Mouse (Mus musculus) lung, postnatal 0 days (tissue): Measurements from ENCODE around the gene Ptprb. TPM values are rescaled to one million over a fixed set of nuclear protein-coding genes. Genes with fewer than 3 reads are reported as not detected.

ENCODE experiments used
- ATAC-seq: fragments of 200-750 bp; cut with Nextera tagmentation; 2 replicates; pipeline ENCODE4 v1.8.0; 2017; ENCODE audit warnings: moderate library complexity
- DNase-seq: peaks from one replicate; pipeline ENCODE4 v3.0.0-alpha.2; 2016; ENCODE audit warnings: low spot score
- H3K27ac ChIP-seq: fragments of 300-500 bp; sonication (generic); 2 replicates; pipeline ENCODE4 v1.5.1; 2014; ENCODE audit warnings: antibody characterized with exemption, mild to moderate bottlenecking, low read length, mixed read lengths
- H3K27me3 ChIP-seq: fragments of 300-500 bp; sonication (generic); replicated peaks from 2 replicates; pipeline ENCODE4 v1.6.1; 2014; ENCODE audit warnings: low read length, mixed read lengths; ENCODE audit not compliant: insufficient read depth
- H3K36me3 ChIP-seq: fragments of 300-500 bp; sonication (generic); 2 replicates; pipeline ENCODE4 v1.6.1; 2014; ENCODE audit warnings: low read length, mixed read lengths; ENCODE audit not compliant: insufficient read depth
- H3K4me1 ChIP-seq: fragments of 300-500 bp; sonication (generic); 2 replicates; pipeline ENCODE4 v1.6.1; 2014; ENCODE audit warnings: antibody characterized with exemption, low read depth, low read length, mixed read lengths; ENCODE audit not compliant: insufficient read depth
- H3K4me2 ChIP-seq: fragments of 300-500 bp; sonication (generic); replicated peaks from 2 replicates; pipeline ENCODE4 v1.6.1; 2014; ENCODE audit warnings: low read depth, mild to moderate bottlenecking, low read length, moderate library complexity, mixed read lengths
- H3K4me3 ChIP-seq: fragments of 300-500 bp; sonication (generic); 2 replicates; pipeline ENCODE4 v1.5.1; 2014; ENCODE audit warnings: low read depth, low read length
- H3K9ac ChIP-seq: fragments of 300-500 bp; sonication (generic); replicated peaks from 2 replicates; pipeline ENCODE4 v1.6.1; 2014; ENCODE audit warnings: low read depth, mild to moderate bottlenecking
- H3K9me3 ChIP-seq: fragments of 300-500 bp; sonication (generic); 2 replicates; pipeline ENCODE4 v1.6.1; 2016; ENCODE audit warnings: low read length, mixed read lengths
- CTCF ChIP-seq: IDR thresholded peaks from 2 replicates; pipeline ENCODE4 v1.5.1; 2016; ENCODE audit warnings: antibody characterized with exemption, mild to moderate bottlenecking
- EP300 ChIP-seq: IDR thresholded peaks from 2 replicates; pipeline ENCODE4 v1.6.1; 2016; ENCODE audit warnings: antibody characterized with exemption, mild to moderate bottlenecking, control low read depth
- WGBS: fragments of 180-500 bp; shearing (Covaris S2); extraction: QIAGEN DNeasy Blood & Tissue Kit; methylation state at CpG from one replicate; pipeline ENCODE4 v1.1.7; 2014; 5-methylcytosine and 5-hydroxymethylcytosine counted together
- polyA plus RNA-seq: library from polyadenylated mRNA; unstranded; fragments of >200 nt; fragmentation: Nextera tagmentation; extraction: Ambion mirVana; gene quantifications from 2 replicates; pipeline ENCODE4 v1.2.1, GENCODE M21; 2015

The Ptprb gene
- polyA plus RNA-seq, 1 experiment from 2014 or later = 25.0 TPM

- H3K36me3 ChIP-seq = no peaks in the 10 kb centered on the region
- no peaks in the 10 kb centered on the region for H3K4me1 ChIP-seq
- no peaks in the 10 kb centered on the region for H3K27me3 ChIP-seq
- TF ChIP-seq EP300 (no peak), CTCF (no peak)
- H3K27ac ChIP-seq = no peak overlapping the region
- H3K4me3 ChIP-seq = no peak overlapping the region
- no peaks in the 10 kb centered on the region for H3K9me3 ChIP-seq
- WGBS = 71% methylated on average over 4 of the region's 4 CpGs
- ATAC-seq (no peak), DNase-seq (no peak)
- no peak overlapping the region for H3K4me2 ChIP-seq
- no peak overlapping the region for H3K9ac ChIP-seq
Observed at GRCm38 (mm10) chr10:116259298-116259697, 16.0 kb upstream of the Ptprb start.

DNA sequence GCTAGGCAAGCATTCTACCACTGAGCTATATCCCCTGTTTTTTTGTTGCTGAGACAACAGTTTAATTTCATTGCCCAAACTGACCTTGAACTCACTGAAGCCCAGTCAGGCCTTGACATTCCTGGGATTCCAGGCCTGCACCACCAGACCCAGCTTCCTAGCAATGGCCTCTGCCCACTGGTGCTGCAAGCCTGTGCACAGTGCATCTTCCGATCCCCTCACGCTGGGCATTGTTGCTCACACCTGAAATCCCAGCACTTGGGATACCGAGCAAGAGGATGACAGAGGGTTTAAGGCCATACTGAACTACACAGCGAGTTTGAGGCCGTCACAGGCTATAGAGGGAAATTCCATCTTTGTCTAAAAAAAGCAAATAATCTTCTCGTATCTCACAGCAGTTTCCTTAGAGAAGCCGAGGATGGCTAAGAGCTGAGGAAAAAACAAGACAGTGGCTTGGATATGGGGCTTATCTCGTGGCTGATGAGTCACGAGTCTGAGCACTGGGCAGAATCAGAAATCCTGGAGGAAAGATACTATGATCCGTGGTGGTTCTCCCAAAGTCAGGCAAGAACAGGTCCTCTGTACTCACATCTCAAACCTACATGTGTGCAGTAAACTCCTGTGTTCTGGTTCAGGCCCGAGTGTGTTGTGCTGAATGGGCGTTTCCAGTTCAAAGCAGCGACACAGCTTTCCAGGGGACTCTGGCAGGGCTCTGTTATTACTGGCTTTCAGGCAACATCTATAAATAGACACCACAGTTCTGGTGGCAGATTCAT, 14.5 kb upstream of the Ptprb start:
- 39% methylated on average over 13 of the region's 13 CpGs for WGBS
- H3K4me2 ChIP-seq = no peak overlapping the region
- DNase-seq = peak; percentile 35
- no peak overlapping the region for H3K27ac ChIP-seq
- H3K4me1 ChIP-seq = no peaks in the 10 kb centered on the region
- no peak overlapping the region for H3K9ac ChIP-seq
- H3K4me3 ChIP-seq = no peak overlapping the region
- no peaks in the 10 kb centered on the region for H3K27me3 ChIP-seq
- TF ChIP-seq EP300 (no peak), CTCF (no peak)
- ATAC-seq = no peak
- no peaks in the 10 kb centered on the region for H3K36me3 ChIP-seq
- H3K9me3 ChIP-seq = no peaks in the 10 kb centered on the region

GRCm38 (mm10) chr10:116261559-116261958, 13.8 kb upstream of the Ptprb start:
- H3K36me3 ChIP-seq = no peaks in the 10 kb centered on the region
- no peaks in the 10 kb centered on the region for H3K27me3 ChIP-seq
- H3K4me1 ChIP-seq = no peaks in the 10 kb centered on the region
- no peaks in the 10 kb centered on the region for H3K9me3 ChIP-seq
- no peak overlapping the region for H3K27ac ChIP-seq
- H3K4me3 ChIP-seq = no peak overlapping the region
- ATAC-seq (no peak), DNase-seq (no peak)
- 57% methylated on average over 5 of the region's 5 CpGs for WGBS
- H3K9ac ChIP-seq = no peak overlapping the region
- TF ChIP-seq EP300 = no peak
- TF ChIP-seq CTCF = no peak
- no peak overlapping the region for H3K4me2 ChIP-seq

DNA sequence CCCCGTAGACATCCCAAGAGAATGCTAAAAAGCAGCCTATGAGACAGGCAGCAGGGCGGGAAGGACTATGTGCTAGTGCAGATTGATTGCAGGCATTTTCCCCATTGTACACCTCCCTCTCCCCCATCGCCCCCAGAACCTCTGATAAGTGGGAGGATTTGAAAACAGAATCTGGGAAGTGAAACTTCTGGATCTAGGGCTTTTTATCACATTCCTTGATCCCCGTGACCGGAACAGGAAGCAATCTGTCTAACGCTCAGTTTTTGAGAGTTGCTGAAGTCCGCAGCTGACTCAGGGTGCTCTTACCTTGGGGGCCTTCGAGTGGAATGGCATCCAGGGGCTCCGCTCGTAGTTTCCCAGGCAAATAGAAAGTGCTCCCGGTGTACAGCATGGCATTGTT, 10.8 kb upstream of the Ptprb start:
- no peaks in the 10 kb centered on the region for H3K27me3 ChIP-seq
- H3K9ac ChIP-seq = no peak overlapping the region
- no peak overlapping the region for H3K4me3 ChIP-seq
- WGBS = 31% methylated on average over 11 of the region's 11 CpGs
- H3K4me2 ChIP-seq = no peak overlapping the region
- ATAC-seq (no peak), DNase-seq (no peak)
- no peak overlapping the region for H3K27ac ChIP-seq
- no peaks in the 10 kb centered on the region; the same call in 1 of the 2 replicates for H3K4me1 ChIP-seq
- H3K36me3 ChIP-seq = no peaks in the 10 kb centered on the region
- no peaks in the 10 kb centered on the region for H3K9me3 ChIP-seq
- TF ChIP-seq CTCF = no peak
- TF ChIP-seq EP300 = no peak

GRCm38 (mm10) chr10:116266561-116267433, 8.5 kb upstream of the Ptprb start:
- H3K27me3 ChIP-seq = no peaks in the 10 kb centered on the region
- peak; percentile 86 for ATAC-seq
- WGBS = 52% methylated on average over 15 of the region's 15 CpGs
- no peaks in the 10 kb centered on the region for H3K9me3 ChIP-seq
- TF ChIP-seq EP300 = peak; percentile 95
- no peak for TF ChIP-seq CTCF
- DNase-seq = peak; percentile 73
- peaks cover 4% of the 10 kb centered on the region; the same call in 1 of the 2 replicates for H3K4me1 ChIP-seq
- no peak overlapping the region for H3K9ac ChIP-seq
- peak overlapping the region; percentile 75 for H3K27ac ChIP-seq
- no peak overlapping the region for H3K4me3 ChIP-seq
- H3K36me3 ChIP-seq = no peaks in the 10 kb centered on the region
- H3K4me2 ChIP-seq = no peak overlapping the region

GRCm38 (mm10) chr10:116267434-116267822, 7.9 kb upstream of the Ptprb start:
- DNase-seq = no peak
- H3K4me3 ChIP-seq = no peak overlapping the region
- WGBS = 47% methylated on average over 4 of the region's 4 CpGs
- no peaks in the 10 kb centered on the region for H3K27me3 ChIP-seq
- peak overlapping the region; percentile 75 for H3K27ac ChIP-seq
- no peak overlapping the region for H3K4me2 ChIP-seq
- H3K4me1 ChIP-seq = peaks cover 4% of the 10 kb centered on the region; the same call in 1 of the 2 replicates
- H3K9ac ChIP-seq = no peak overlapping the region
- no peak for ATAC-seq
- H3K36me3 ChIP-seq = no peaks in the 10 kb centered on the region
- TF ChIP-seq EP300 = no peak
- no peak for TF ChIP-seq CTCF
- no peaks in the 10 kb centered on the region for H3K9me3 ChIP-seq
